Mouse (Mus musculus) cerebellum, adult 2 months (tissue): Measurements from ENCODE around the gene Tmem231.

Experiments
- CTCF ChIP-seq: fragments of 200-500 bp; IDR thresholded peaks from 2 replicates; pipeline ENCODE4 v1.5.1; 2011; ENCODE audit warnings: low read depth, mild to moderate bottlenecking, control low read depth, low read length, moderate library complexity, borderline replicate concordance; ENCODE audit not compliant: insufficient read depth
- POLR2A ChIP-seq: fragments of 200-500 bp; IDR thresholded peaks from 2 replicates; pipeline ENCODE4 v1.6.1; 2011; ENCODE audit warnings: low read length, control low read depth, borderline replicate concordance; ENCODE audit not compliant: insufficient read depth

- TF ChIP-seq CTCF: no peak
- no peak for TF ChIP-seq POLR2A
These were observed 7.4 kb upstream of the Tmem231 start for GRCm38 (mm10) chr8:111941101-111941454.
